Mouse (Mus musculus): ENCODE measurements around the gene Hdgfl2.

Hdgfl2 gene

DNA sequence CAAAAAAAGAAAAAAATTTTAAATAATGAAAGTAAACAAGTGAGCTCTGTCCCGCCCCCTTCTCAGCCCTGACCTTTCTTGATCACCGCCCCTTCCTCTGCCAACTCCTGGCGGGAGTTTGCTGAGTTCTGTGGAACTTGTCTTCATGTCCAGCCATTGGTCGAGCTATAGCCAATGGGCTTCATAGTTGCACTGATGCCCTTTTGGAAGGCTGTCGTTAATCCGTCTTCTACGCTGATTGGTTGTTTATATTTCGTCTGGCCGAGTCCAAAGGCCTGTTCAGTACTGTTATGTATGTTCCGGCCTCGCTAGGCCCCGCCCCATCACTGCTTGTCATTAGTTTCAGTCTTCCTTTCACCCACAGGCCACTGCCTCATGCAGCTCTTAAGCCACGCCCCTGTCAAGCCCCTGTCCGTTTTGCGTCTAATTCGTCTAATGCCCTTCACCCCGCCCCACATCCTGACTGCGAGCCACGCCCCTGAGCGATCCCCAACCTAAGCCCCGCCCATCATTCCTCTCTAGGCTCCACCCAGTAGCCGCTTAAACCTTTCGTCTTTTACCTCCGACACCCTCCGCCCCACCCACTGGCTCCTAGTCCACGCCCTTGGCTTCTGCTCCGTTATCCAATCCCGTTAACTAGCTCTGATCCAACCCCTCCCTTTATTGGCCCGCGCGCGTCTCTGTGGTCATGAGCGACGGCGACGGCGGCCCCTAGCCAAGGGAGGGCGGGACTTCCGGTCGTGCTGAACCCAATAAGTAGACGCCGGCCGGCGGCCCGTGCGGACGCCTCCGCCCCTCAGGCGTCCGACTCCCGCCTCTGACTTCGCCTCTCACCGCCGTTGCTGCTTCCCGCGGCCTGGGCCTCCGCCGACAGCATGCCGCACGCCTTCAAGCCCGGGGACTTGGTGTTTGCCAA is at the start of gene Hdgfl2:
Gene Hdgfl2 (plus strand): TSS at position 755 of the 916 bp plus-strand sequence.
- DNase-seq (ENCODE audit: low spot score in 2 of 2) = peak; percentile 99 to 100

GRCm38 (mm10) chr17:56030238-56030870 is 49.1 kb upstream of the Hdgfl2 start:
- no peak for DNase-seq (ENCODE audit: low spot score in 2 of 2)

DNA sequence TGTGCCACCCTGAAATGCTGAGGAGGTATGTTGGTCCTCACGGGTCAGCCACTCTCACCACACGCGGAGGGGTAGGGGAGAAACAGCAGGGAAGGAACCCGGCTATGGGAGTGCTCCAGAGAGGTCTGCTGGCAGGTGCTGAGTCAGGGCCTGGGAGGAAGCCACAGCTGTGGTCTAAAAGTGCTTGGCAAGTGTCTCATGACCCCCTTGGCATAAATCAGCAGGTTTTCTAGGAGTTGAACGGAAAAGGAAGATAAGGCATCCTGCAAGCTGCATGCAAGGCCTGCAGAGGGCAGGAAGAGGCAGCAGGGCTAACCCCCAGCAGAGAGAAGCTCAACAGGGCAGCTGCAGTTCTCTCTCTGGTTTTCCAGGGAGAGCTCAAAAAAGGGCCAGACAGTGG is 48.5 kb upstream of the Hdgfl2 start:
- DNase-seq (ENCODE audit: low spot score in 2 of 2) = peak in 1 of 2 experiments; percentile 33

GRCm38 (mm10) chr17:56031431-56031830 is 48.0 kb upstream of the Hdgfl2 start:
- DNase-seq (ENCODE audit: low spot score in 2 of 2) = no peak

GRCm38 (mm10) chr17:56032127-56032733 is 47.2 kb upstream of the Hdgfl2 start:
- DNase-seq (ENCODE audit: low spot score in 2 of 2) = no peak

DNA sequence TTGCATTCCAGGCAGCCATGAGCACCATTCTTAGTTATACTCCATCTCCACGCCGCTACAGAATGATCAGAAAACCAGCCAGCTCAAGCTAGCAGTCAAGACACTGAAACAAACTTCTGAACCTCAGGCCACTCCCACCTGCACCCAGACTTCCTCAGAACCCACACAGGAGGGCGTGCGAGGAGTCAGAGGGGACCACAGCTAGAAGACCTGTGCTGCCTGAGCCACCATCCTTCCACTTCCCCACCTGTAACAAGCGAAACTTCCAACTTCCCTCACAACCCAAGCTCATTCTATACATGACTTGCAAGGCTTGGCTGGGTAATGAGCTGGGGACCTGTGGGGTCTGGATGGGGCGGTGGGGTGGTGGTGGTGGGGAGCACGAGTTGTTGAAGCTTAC is 46.6 kb upstream of the Hdgfl2 start:
- peak in 1 of 2 experiments; percentile 62 for DNase-seq (ENCODE audit: low spot score in 2 of 2)

DNA sequence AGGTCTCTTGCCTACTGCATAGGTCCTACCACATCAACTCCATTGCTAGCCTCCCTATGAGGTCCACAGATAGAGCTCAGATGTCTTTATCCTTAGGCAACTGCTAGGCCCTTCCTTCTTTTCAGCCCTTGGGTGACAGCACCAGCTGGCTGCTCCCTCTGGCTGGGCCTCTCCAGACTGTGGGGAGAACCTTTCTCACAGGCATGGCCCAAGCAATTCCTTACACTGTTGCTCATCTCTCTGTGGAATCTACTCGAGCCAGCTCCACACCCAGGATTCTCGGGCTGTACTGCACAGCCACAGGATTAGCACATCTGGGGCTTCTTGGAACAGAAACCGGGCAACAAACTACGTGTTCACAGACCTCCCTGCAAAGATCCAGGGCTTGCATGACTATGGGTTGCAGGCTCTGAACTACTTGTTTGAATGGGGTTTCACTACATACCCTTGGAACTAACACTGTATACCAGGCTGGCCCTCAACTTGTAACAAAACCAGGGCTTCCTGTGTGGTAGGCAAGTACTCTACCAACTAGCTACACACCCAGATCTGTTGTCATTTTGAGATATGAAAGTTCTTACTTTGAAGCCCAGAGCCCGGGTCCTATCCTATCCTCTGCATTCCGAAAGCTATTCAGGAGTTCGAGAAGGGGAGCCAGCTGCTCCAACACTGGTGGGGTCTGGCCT is 45.3 kb upstream of the Hdgfl2 start:
- DNase-seq (ENCODE audit: low spot score in 2 of 2) = no peak

DNA sequence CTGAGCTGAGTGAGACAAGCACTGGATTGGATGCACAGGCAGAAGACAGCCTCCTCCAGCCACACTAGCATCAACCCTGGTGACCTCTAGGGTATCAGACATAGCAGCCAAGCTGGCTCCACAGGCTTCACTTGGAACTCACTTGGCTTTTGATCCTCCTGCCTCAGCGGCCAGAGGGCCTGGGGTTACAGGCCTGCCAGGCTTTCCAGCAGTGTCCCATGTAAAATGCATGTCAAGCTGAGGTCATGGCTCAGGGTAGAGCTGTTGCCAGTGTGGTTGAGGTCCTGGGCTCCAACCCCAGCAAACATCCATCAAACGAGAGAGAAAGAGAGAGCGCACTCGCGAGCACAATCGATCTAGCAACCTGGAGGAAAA is 44.7 kb upstream of the Hdgfl2 start:
- no peak for DNase-seq (ENCODE audit: low spot score in 2 of 2)

DNA sequence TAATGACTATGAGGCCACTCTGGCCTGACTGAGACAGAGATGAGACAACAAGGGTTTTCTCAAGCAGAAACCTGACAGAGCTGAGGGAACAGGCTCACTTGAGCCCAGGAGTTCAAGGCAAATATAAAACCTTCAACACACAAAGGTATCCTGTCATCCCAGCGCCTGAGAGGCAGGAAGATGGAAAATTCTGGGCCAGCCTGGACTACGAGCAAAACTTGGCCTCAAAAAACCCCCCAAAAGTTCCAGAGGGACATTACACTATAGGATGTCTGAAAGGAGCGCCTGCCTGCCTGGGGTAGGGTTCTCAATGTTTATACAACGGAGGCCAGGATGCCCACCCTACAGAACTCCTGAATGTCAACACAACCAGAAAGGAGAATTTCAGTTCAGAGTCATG is 44.2 kb upstream of the Hdgfl2 start:
- no peak for DNase-seq (ENCODE audit: low spot score in 2 of 2)

- DNase-seq (ENCODE audit: low spot score in 2 of 2) = peak; percentile 99
Observed at GRCm38 (mm10) chr17:56036176-56036900, 43.1 kb upstream of the Hdgfl2 start, which contains the start of gene Sh3gl1. Sh3gl1 (minus strand) TSS chr17:56036635.

DNA sequence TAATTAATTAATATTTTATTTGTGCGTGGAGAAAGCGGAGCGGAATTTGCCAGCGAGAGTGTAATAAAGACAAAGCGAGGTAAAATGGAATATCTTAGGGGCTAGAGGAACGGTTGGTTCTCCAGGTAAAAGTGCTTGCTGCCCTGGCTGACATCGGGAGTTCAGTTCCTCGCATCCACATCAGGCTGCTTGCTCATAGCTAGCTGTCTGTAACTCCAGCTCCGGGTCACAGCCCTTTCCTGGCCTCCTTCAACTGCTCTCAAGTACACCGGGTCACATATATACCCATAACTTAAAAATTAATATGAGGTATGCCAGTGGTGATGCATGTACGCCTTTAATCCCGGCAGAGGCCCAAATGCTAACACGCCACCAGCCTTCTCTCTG is 42.5 kb upstream of the Hdgfl2 start:
- no peak for DNase-seq (ENCODE audit: low spot score in 2 of 2)

DNA sequence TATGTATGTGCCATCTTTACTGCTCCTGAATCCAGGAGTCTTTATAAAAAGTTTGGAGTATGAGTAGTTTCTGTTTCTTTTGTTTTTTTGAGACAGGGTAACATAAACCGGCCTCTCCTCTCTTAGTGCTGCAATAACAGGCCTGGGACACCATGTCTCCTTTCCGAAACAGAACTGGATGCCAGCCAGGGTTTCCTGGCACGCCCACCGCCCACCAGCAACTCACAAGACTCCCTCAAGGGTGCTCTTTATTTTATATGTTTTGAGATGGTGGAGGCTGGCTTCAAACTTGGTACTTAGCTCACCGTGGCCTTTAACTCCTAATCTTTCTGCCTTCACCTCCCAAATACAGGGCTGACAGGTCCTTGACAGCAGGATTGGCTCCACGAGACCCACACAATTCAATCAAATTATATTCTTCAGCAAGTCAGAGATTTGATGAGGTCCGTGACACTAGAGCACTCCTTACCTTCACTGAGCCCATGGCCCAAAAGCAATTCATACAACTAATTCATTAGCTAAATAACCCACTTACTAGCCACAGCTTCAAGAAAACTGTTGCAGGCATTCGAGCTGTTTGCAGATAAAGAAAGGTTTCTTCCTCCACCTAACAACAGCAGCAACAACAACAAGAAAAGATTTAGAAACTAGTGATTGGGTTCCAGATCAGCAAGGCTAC is 40.7 kb upstream of the Hdgfl2 start:
- no peak for DNase-seq (ENCODE audit: low spot score in 2 of 2)

GRCm38 (mm10) chr17:56039345-56039744 is 40.1 kb upstream of the Hdgfl2 start:
- DNase-seq (ENCODE audit: low spot score in 2 of 2) = no peak

- peak; percentile 95 to 99 for DNase-seq (ENCODE audit: low spot score in 2 of 2)
Observed at GRCm38 (mm10) chr17:56040030-56040856, 39.2 kb upstream of the Hdgfl2 start, which contains the start of gene Chaf1a. Chaf1a (plus strand) TSS chr17:56040439.

DNA sequence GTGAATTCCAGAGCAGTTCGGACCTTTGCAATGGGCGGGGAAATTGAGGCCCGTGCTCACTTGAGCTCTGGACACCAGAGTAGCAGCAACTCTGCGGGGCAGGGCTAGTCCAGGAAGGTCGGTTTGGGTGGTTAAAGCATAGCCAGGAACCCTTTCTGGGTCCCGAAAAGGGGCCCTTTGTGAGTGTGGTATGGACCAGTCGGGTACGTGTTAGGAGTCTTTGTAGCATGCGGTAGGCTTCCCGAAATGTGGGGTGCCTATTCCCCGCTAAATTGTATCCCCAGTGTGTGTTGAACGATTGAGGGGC is 38.6 kb upstream of the Hdgfl2 start:
- peak in 1 of 2 experiments; percentile 43 for DNase-seq (ENCODE audit: low spot score in 2 of 2)

DNA sequence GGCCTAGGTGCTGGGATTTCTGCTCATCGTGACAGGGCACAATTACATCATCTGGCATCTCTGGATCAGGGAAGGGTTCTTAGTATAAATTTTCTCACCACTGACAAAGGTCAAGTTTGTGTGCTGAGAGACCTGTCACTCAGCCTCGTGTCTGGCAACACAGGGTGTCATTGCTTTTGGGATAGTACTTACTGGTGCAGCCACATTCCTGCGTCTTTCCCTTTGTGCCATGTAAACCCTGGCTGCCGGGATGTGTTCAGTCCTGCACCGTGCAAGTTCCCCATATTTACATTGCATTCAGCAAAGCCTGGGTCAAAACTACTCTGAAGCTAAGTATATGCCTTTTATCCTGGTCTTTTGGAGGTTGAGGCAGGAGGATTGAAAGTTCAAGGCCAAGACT is 28.1 kb upstream of the Hdgfl2 start:
- DNase-seq (ENCODE audit: low spot score in 2 of 2) = no peak

DNA sequence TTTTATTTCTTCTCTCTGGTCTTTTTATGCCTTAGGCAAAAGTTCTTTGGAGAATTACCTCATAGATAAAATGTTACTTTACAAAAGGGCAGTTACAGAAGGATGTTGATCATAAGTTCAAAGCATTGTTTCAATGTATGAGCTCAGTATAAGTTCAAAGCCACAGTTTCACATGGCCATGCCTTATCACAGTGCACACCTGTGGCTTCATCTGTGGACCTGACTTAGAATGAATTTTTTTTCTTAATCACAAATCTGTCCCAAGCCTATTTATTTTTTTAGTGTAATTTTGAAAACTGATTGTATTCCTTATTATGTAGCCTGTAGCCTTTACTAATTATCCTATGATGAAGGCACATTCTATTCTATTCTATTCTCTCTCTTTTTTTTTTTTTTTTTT is 24.5 kb upstream of the Hdgfl2 start:
- DNase-seq (ENCODE audit: low spot score in 2 of 2) = no peak

GRCm38 (mm10) chr17:56055945-56056678 is 23.3 kb upstream of the Hdgfl2 start:
- DNase-seq (ENCODE audit: low spot score in 2 of 2) = no peak

DNA sequence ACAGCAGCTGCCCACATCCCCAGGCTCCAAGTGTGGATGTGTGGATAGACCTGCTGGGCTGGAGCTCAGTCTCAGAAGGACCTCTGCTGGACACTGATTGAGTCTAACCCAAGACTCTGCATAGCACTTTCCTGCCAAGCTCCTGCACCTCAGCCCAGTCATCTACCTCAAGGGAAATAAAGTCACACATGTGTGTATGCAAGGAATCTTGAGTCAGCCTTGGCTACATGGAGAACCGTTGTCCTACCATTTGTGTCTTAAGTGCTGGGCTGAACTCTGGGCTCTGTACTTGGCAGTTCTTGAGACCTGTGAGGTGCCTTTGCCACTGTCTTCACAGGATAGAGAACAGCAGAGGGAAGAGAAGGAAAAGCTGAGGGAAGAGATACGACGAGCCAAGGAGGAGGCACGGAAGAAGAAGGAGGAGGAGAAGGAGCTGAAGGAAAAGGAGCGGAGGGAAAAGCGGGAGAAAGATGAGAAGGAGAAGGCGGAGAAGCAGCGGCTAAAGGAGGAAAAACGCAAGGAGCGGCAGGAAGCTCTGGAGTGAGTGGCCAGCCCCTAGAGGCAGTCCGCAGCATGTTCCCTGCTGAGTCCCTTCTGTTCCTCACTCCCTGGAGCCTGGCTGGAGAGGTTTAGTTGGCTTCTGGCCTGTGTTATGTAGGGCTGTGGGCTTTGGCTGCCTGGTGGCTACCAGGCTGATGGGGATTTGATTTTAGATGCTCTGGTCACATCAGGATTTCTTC is 21.9 kb upstream of the Hdgfl2 start:
- no peak for DNase-seq (ENCODE audit: low spot score in 2 of 2)
